Mouse (Mus musculus) urinary bladder, postnatal 25 days (tissue): ENCODE data around the gene Wsb2.
"Not testable (repeated sequence)": the region's sequence is repeated elsewhere in the genome, so short reads cannot be mapped to it uniquely, and the experiment has no call there.

ENCODE experiments used
- DNase-seq: peaks from one replicate; pipeline ENCODE4 v3.0.0; 2022; ENCODE audit warnings: low spot score

The Wsb2 gene

DNA sequence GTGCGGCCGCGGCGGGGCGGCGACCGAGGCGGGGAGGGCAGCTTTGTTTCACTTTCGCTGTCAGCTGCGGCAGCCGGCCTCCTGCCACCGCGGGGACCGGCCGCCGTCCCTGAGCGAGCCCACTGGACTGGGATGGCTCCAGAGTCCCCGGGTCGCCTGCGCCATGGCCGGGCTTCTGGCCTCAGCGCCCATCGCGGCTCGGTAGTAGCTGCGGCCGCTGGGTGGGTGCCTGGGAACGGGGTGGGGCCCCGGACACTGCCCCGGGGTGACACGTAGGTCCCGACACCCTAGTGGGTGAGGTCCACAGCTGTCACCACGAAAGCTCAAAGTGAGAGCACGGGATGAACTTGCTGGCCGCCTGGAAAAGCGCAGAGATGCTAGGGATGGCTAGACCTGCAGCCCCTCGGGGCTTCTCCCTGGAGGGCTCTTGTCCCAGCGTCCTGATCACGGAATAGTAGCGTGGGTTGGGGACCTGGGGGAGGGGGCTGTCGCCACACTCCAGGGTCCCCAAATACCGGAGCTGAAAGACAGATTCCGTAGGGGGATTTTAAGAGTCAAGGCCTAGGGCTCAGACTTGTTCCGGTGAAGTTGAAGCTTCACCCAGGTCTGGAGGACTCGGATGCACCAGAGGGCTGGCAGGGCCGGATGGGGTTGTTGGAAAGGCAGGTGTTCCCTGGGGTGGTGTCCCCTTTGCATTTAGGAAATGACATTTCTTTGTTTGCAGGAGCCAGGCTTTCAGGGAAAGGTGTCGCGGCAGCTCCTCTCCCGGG is 559 bp downstream of the Wsb2 start:
- peak; percentile 23 for DNase-seq

DNA sequence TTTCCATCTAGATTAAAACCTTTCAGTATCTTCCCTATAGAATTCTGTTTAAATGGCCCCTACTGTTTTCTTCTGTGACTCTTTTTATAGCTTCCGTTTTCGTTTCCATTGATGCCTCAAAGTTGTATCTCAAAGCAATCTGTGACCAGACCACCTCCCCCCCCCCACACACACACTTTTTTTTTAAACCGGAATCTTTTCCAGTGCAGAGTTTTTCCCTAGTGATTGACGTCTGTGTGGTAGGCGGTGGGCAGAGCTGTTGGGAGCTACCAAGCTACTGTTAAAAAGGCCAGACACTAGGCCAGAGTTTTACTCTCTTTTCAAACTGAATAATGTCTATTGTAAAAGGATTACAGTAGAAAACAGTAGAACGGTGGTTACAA is 1.1 kb downstream of the Wsb2 start:
- DNase-seq: no peak

DNA sequence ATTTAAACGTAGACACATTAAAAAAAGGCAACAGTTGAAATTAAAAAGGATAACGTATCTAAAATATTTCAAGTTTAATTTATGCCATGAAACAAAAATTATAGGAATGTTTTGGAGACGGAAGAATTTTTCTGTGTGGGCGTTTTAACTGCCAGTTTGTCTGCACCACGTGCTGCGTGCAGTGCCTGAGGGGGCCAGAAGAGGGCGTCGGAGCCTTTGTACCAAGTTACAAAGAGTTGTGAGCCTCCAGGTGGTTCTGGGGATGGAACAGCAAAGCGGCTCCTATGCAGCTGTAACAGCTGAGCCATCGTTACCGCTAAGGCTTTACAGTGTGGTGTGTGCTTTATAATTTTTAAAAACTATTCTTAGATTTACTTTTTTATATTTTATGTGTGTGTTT is 1.6 kb downstream of the Wsb2 start:
- DNase-seq: peak; percentile 67

- DNase-seq: no peak
Observed at GRCm38 (mm10) chr5:117359497-117360227, 2.6 kb downstream of the Wsb2 start.

GRCm38 (mm10) chr5:117360228-117360515 is 3.1 kb downstream of the Wsb2 start:
- DNase-seq: no peak

GRCm38 (mm10) chr5:117360631-117361541 is 3.8 kb downstream of the Wsb2 start:
- peak; percentile 29 for DNase-seq

DNA sequence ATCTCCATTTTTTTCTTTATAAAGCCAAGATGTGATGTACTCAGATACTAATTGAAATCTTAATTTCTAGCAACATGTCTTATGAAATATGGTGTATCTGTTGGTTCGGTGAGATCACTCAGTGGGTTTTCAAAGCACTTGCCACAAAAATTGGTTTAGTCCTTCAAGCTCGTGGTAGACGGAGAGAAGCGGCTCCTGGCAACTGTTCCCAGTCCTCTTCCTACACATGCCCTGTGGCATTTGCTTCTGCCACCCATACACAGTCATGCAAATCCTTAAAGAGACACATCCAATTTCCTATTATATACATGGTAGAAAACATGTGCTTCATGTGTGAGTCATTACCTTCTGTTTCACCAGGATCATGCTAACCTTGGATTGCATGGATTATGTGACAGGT is 4.5 kb downstream of the Wsb2 start:
- no peak for DNase-seq

DNA sequence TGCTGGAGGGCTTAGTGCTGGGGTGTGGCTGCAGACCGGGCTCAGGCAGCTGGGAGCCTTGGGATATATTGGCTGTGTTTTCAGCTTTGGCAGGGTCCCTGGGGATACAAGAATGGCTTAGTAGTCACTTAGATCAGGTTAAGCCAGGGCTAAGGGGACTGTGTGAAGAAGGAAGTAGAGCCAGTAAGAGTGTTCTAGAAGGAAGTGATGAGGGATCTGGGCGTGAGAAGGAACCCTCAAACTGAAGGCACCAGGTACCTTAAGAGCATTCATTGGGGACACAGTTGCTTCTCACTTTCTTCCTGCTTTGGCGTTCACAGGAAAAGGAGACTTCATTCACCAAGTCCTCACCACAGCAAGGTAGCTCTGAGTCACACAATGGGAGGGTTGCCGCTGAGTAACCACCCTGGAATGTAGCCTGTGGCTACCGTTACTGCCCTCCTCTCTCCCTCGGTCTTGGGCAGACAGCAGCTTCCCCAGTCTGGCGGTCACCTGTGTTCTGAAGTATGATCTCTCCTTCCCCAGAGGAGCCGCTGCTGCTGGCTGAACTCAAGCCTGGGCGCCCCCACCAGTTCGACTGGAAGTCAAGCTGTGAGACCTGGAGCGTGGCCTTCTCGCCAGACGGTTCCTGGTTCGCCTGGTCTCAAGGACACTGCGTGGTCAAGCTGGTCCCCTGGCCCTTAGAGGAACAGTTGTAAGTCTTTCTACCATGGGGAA is 6.1 kb downstream of the Wsb2 start:
- peak; percentile 54 for DNase-seq

DNA sequence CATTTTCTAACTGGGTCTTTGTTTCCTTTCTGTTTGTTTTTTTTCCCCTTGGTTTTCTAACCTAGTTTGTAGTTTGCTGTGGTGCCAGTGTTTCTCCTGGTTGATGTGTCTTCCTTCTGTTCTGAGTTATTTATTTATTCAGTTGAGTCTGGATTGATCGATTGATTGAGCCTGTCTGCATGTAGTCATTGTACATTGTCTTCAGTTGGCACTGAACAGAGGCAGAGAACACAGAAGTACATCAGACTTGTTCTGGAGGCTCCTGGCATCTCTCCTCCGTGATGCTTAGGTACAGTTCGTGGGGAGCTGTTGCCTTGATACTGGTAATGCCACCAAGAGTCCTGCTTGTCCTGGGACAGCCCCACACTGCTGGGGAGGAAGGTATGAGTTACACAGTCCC is 7.7 kb downstream of the Wsb2 start:
- DNase-seq: no peak

- DNase-seq: no peak
Observed at GRCm38 (mm10) chr5:117365904-117366561, 8.9 kb downstream of the Wsb2 start.

- no peak for DNase-seq
Observed at GRCm38 (mm10) chr5:117367206-117367605, 10.1 kb downstream of the Wsb2 start.

DNA sequence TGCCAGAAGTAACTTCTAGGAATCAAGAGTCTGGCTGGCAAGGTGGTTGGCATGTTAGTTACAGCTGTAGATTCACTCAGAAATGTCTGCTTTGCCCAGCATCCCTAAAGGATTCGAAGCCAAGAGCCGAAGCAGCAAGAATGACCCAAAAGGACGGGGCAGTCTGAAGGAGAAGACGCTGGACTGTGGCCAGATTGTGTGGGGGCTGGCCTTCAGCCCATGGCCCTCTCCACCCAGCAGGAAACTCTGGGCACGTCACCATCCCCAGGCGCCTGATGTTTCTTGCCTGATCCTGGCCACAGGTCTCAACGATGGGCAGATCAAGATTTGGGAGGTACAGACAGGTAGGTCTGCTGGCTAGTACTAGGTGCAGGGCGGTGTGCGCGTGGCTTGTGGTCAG is 13.5 kb downstream of the Wsb2 start:
- no peak for DNase-seq

DNA sequence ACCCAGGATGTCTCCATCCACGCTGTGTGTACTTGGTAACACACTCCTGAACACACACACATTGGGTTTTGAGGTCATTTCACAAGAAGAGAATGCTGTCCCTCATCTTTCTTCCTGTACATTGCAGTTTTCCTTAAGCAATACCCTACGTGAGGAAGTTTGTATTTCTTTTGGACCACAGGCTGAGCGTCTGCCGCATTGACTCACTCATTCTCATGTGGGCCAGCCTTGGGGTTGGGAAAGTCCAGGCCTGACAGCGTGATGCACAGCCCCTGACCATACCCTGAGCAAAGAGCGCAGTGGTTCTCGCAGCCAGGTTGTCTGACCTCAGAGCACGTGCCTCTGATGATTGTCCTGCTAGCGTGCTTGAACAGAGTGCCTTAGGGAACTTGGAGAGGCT is 16.3 kb downstream of the Wsb2 start:
- DNase-seq: no peak

- DNase-seq: no peak
Observed at GRCm38 (mm10) chr5:117374372-117375049, 17.4 kb downstream of the Wsb2 start.

DNA sequence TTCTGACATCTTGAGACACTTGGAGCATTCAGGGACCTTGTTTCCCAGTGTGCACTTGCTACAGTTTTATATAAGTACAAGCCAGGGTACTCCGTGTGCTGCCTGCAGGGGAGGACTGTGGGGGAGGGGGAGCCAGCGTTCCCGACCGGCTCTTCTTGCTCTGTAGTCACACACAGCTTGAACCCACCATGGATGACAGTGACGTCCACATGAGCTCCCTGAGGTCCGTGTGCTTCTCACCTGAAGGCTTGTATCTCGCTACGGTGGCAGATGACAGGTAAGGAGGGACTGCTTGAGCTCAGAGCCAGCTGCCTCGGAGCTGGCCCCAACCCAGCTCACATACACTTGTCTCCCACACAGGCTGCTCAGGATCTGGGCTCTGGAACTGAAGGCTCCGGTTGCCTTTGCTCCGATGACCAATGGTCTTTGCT is 19.2 kb downstream of the Wsb2 start:
- DNase-seq: no peak

DNA sequence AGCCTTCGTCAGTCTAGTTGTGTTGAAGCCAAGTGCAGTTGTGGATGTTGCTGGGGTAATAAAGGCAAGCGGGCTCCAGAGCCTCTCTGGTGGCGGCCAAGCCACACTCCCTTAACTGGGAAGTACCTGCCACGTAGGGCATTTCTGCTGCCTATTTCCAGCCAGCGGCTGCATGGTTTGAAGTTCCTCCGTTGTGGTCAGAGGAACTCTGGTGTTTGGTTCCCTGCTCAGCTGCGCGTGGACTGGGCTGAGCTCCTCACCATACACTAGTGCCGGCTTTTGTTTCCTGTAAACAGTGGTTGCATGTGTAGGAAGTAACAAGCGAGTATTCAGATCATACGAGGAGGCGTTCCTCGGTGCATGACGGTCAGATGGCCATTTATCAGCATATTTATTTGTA is 20.6 kb downstream of the Wsb2 start:
- not testable (repeated sequence) for DNase-seq

GRCm38 (mm10) chr5:117380199-117380598 is 23.1 kb downstream of the Wsb2 start:
- DNase-seq: no peak

DNA sequence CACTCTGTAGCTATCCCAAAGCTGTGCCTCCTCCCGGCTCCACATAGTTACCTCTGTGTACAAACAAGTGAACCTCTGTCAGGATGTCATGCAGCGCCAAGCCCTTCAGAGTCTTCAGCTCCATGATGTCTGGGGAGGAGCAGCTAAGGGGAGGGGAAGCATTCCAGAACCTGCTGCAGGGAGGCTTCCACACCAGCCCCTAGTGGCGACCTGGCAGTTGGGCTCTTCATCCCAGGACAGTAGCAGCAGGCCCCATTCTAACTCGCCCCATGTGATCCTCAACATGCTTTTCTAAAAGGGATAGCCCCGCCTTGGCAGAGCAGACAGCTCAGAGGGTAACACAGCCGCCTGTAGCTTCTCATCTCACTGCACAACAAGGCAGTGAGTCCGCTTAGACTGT is 24.7 kb downstream of the Wsb2 start:
- no peak for DNase-seq

DNA sequence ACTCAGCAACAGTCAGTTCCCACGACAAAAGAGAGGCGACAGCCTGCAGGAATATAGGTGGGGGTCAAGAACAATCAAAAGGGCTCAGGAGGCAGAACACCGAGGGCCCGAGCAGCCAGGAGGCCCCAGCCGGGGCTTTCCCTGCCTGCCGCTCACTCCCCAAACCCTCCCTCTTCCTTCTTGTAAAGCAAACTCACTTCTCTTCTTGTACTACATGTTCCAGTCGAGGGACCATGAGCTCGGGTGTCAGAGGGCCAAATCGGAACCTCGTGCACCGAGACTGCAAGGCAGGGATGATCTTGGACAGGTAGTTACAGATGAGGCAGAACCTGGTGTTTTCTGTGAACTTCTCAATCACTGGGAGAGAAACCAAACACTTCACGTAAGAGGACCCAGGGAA is 26.1 kb downstream of the Wsb2 start:
- DNase-seq: no peak

- DNase-seq: peak; percentile 58
Observed at GRCm38 (mm10) chr5:117388296-117388751, 31.2 kb downstream of the Wsb2 start.

DNA sequence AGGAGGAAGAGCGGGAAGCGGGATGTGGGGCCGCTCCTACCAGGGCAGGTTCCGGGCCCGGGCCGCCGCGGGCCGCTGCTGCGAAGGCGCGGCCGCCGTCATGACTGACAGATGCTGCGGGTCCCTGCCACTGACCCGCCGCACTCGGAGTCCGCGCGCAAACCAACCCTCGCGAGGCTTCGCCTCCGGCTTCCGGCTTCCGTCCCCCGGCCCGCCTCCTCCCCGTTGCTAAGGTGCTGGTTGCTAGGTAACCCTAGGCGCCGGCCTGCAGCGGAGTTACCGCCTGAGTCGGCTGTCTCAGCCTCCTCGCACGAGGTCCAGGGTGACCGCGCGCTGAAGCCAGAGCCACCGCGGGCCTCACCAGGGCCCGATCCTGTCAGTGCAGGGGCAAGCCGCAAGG is 31.8 kb downstream of the Wsb2 start, which contains the start of gene Rfc5:
TSS of gene Rfc5 (minus strand) at position 171 of the 400 bp plus-strand sequence.
- peak; percentile 98 for DNase-seq
